Mouse (Mus musculus): ENCODE results near the gene Rab36. TPM values are rescaled to one million over a fixed set of nuclear protein-coding genes. Genes with fewer than 3 reads are reported as not detected.
A peak's percentile ranks its signal among the peaks of the same experiment; 100 is the strongest.

The Rab36 gene
- polyA plus RNA-seq (2014; fragmentation: Nextera tagmentation; extraction: Ambion mirVana): 9.6 and 11.8 TPM in 2 replicates

- WGBS: under 1% methylated on average over 36 of the region's 36 CpGs
- ATAC-seq (ENCODE audit: low FRiP score, low TSS enrichment): peak; percentile 97
- Histone ChIP-seq H3K4me2 (replicated peaks; ENCODE audit: low read depth, low read length) (peak within 1 kb of the TSS; percentile 58), H3K36me3 (ENCODE audit: control insufficient read depth, insufficient read depth, low read length) (no peaks in the 10 kb centered on the region), H3K4me1 (ENCODE audit: control insufficient read depth, insufficient read depth, low read length) (0 out of 2 replicates have a peak, but pooled peaks cover 8% of the 10 kb centered on the region), H3K4me3 (ENCODE audit: low read length) (peak within 1 kb of the TSS; percentile 40), H3K9me3 (ENCODE audit: control insufficient read depth, low read length) (no peaks in the 10 kb centered on the region), H3K9ac (ENCODE audit: low read depth, low read length) (peak within 1 kb of the TSS; percentile 52; the same call in 1 of the 2 replicates), H3K27me3 (ENCODE audit: control insufficient read depth, insufficient read depth, low read length) (no peaks in the 10 kb centered on the region), H3K27ac (ENCODE audit: low read depth, low read length) (peak within 1 kb of the TSS; percentile 57; the same call in 1 of the 2 replicates)
These were observed at the start of gene Rab36 for GRCm38 (mm10) chr10:75036883-75037379. Gene Rab36, plus strand, starts transcription at chr10:75037058.

- H3K9me3 ChIP-seq (ENCODE audit: control insufficient read depth, low read length): no peaks in the 10 kb centered on the region
- no peaks in the 10 kb centered on the region for H3K27me3 ChIP-seq (ENCODE audit: control insufficient read depth, insufficient read depth, low read length)
- 62% methylated on average over 14 of the region's 14 CpGs for WGBS
- no peak overlapping the region for H3K27ac ChIP-seq (ENCODE audit: low read depth, low read length)
- no peak for ATAC-seq (ENCODE audit: low FRiP score, low TSS enrichment)
- no peak overlapping the region for H3K4me3 ChIP-seq (ENCODE audit: low read length)
- no peaks in the 10 kb centered on the region for H3K36me3 ChIP-seq (ENCODE audit: control insufficient read depth, insufficient read depth, low read length)
- H3K4me2 ChIP-seq (replicated peaks; ENCODE audit: low read depth, low read length): no peak overlapping the region
- peaks cover 13% of the 10 kb centered on the region; the same call in 1 of the 2 replicates for H3K4me1 ChIP-seq (ENCODE audit: control insufficient read depth, insufficient read depth, low read length)
- no peak overlapping the region for H3K9ac ChIP-seq (ENCODE audit: low read depth, low read length)
These were observed 49.0 kb upstream of the Rab36 start for GRCm38 (mm10) chr10:74987698-74988470.

- no peaks in the 10 kb centered on the region for H3K9me3 ChIP-seq (ENCODE audit: control insufficient read depth, low read length)
- H3K4me2 ChIP-seq (replicated peaks; ENCODE audit: low read depth, low read length): no peak overlapping the region
- no peaks in the 10 kb centered on the region for H3K27me3 ChIP-seq (ENCODE audit: control insufficient read depth, insufficient read depth, low read length)
- WGBS: 59% methylated on average over 4 of the region's 4 CpGs
- ATAC-seq (ENCODE audit: low FRiP score, low TSS enrichment): no peak
- H3K9ac ChIP-seq (ENCODE audit: low read depth, low read length): no peak overlapping the region
- no peak overlapping the region for H3K4me3 ChIP-seq (ENCODE audit: low read length)
- H3K27ac ChIP-seq (ENCODE audit: low read depth, low read length): no peak overlapping the region
- H3K4me1 ChIP-seq (ENCODE audit: control insufficient read depth, insufficient read depth, low read length): peaks cover 13% of the 10 kb centered on the region; the same call in 1 of the 2 replicates
- H3K36me3 ChIP-seq (ENCODE audit: control insufficient read depth, insufficient read depth, low read length): no peaks in the 10 kb centered on the region
These were observed 47.0 kb upstream of the Rab36 start for GRCm38 (mm10) chr10:74989814-74990213.

- Histone ChIP-seq H3K27ac (ENCODE audit: low read depth, low read length) (peak overlapping the region; percentile 49; the same call in 1 of the 2 replicates), H3K9ac (ENCODE audit: low read depth, low read length) (no peak overlapping the region), H3K27me3 (ENCODE audit: control insufficient read depth, insufficient read depth, low read length) (no peaks in the 10 kb centered on the region), H3K4me2 (replicated peaks; ENCODE audit: low read depth, low read length) (peak overlapping the region; percentile 16; the same call in 1 of the 2 replicates), H3K9me3 (ENCODE audit: control insufficient read depth, low read length) (no peaks in the 10 kb centered on the region), H3K4me3 (ENCODE audit: low read length) (no peak overlapping the region), H3K4me1 (ENCODE audit: control insufficient read depth, insufficient read depth, low read length) (peaks cover 17% of the 10 kb centered on the region; the same call in 1 of the 2 replicates), H3K36me3 (ENCODE audit: control insufficient read depth, insufficient read depth, low read length) (no peaks in the 10 kb centered on the region)
- 32% methylated on average over 26 of the region's 26 CpGs for WGBS
- ATAC-seq (ENCODE audit: low FRiP score, low TSS enrichment): peak; percentile 72
These were observed 46.1 kb upstream of the Rab36 start for GRCm38 (mm10) chr10:74990584-74991322.

GRCm38 (mm10) chr10:74994863-74995262 is 42.0 kb upstream of the Rab36 start:
- Histone ChIP-seq H3K9ac (ENCODE audit: low read depth, low read length) (no peak overlapping the region), H3K36me3 (ENCODE audit: control insufficient read depth, insufficient read depth, low read length) (no peaks in the 10 kb centered on the region), H3K4me3 (ENCODE audit: low read length) (no peak overlapping the region), H3K9me3 (ENCODE audit: control insufficient read depth, low read length) (no peaks in the 10 kb centered on the region), H3K27ac (ENCODE audit: low read depth, low read length) (no peak overlapping the region), H3K4me1 (ENCODE audit: control insufficient read depth, insufficient read depth, low read length) (peaks cover 18% of the 10 kb centered on the region), H3K4me2 (replicated peaks; ENCODE audit: low read depth, low read length) (peak overlapping the region; percentile 39), H3K27me3 (ENCODE audit: control insufficient read depth, insufficient read depth, low read length) (no peaks in the 10 kb centered on the region)
- 12% methylated on average over 5 of the region's 5 CpGs for WGBS
- ATAC-seq (ENCODE audit: low FRiP score, low TSS enrichment): no peak

GRCm38 (mm10) chr10:74995377-74995776 is 41.5 kb upstream of the Rab36 start:
- no peak overlapping the region for H3K27ac ChIP-seq (ENCODE audit: low read depth, low read length)
- peak overlapping the region; percentile 39 for H3K4me2 ChIP-seq (replicated peaks; ENCODE audit: low read depth, low read length)
- no peak overlapping the region for H3K9ac ChIP-seq (ENCODE audit: low read depth, low read length)
- no peaks in the 10 kb centered on the region for H3K9me3 ChIP-seq (ENCODE audit: control insufficient read depth, low read length)
- ATAC-seq (ENCODE audit: low FRiP score, low TSS enrichment): no peak
- H3K4me3 ChIP-seq (ENCODE audit: low read length): peak overlapping the region; percentile 17; the same call in 1 of the 2 replicates
- H3K4me1 ChIP-seq (ENCODE audit: control insufficient read depth, insufficient read depth, low read length): peaks cover 15% of the 10 kb centered on the region
- 1% methylated on average over 17 of the region's 17 CpGs for WGBS
- no peaks in the 10 kb centered on the region for H3K27me3 ChIP-seq (ENCODE audit: control insufficient read depth, insufficient read depth, low read length)
- no peaks in the 10 kb centered on the region for H3K36me3 ChIP-seq (ENCODE audit: control insufficient read depth, insufficient read depth, low read length)

- Histone ChIP-seq H3K27me3 (ENCODE audit: control insufficient read depth, insufficient read depth, low read length) (no peaks in the 10 kb centered on the region), H3K9me3 (ENCODE audit: control insufficient read depth, low read length) (no peaks in the 10 kb centered on the region), H3K36me3 (ENCODE audit: control insufficient read depth, insufficient read depth, low read length) (no peaks in the 10 kb centered on the region), H3K4me3 (ENCODE audit: low read length) (no peak overlapping the region), H3K4me2 (replicated peaks; ENCODE audit: low read depth, low read length) (no peak overlapping the region), H3K27ac (ENCODE audit: low read depth, low read length) (no peak overlapping the region), H3K4me1 (ENCODE audit: control insufficient read depth, insufficient read depth, low read length) (no peaks in the 10 kb centered on the region), H3K9ac (ENCODE audit: low read depth, low read length) (no peak overlapping the region)
- ATAC-seq (ENCODE audit: low FRiP score, low TSS enrichment): no peak
- 93% methylated on average over 8 of the region's 8 CpGs for WGBS
These were observed 35.5 kb upstream of the Rab36 start for GRCm38 (mm10) chr10:75001391-75001790.

GRCm38 (mm10) chr10:75004067-75004466 is 32.8 kb upstream of the Rab36 start:
- Histone ChIP-seq H3K4me1 (ENCODE audit: control insufficient read depth, insufficient read depth, low read length) (0 out of 2 replicates have a peak, but pooled peaks cover 2% of the 10 kb centered on the region), H3K4me2 (replicated peaks; ENCODE audit: low read depth, low read length) (no peak overlapping the region), H3K27me3 (ENCODE audit: control insufficient read depth, insufficient read depth, low read length) (no peaks in the 10 kb centered on the region), H3K9ac (ENCODE audit: low read depth, low read length) (no peak overlapping the region), H3K36me3 (ENCODE audit: control insufficient read depth, insufficient read depth, low read length) (no peaks in the 10 kb centered on the region), H3K27ac (ENCODE audit: low read depth, low read length) (no peak overlapping the region), H3K4me3 (ENCODE audit: low read length) (no peak overlapping the region), H3K9me3 (ENCODE audit: control insufficient read depth, low read length) (no peaks in the 10 kb centered on the region)
- no peak for ATAC-seq (ENCODE audit: low FRiP score, low TSS enrichment)
- WGBS: 84% methylated on average over 3 of the region's 3 CpGs

Measured in kidney, embryonic 14.5 days (tissue).